Mouse (Mus musculus): ENCODE measurements at regions not wholly inside any gene's neighbourhood (a gene's known extent, or its start where the extent isn't known, plus 50 kb on each side); places are given as distances from the start of the nearest gene placed in this dataset.

- TF ChIP-seq CTCF (IDR thresholded peaks at IDR 0.05; ENCODE audit: extremely low read depth, insufficient read depth, low read length) (no peak), POLR2A (IDR thresholded peaks at IDR 0.05; ENCODE audit: extremely low read depth, insufficient read depth, low read length) (no peak)
Observed at GRCm38 (mm10) chr8:48896687-48897086, 52.9 kb upstream of the Tenm3 start.
